8 mouse cellular contexts compared by ENCODE assay signal in genomic region chr5:115271931-115272811, GRCm38 (mm10). TPM values are rescaled to one million over a fixed set of nuclear protein-coding genes. Genes with fewer than 3 reads are reported as not detected.
A peak's percentile ranks its signal among the peaks of the same experiment; 100 is the strongest.
DNase-seq lines count a peak whose midpoint lies in the region; ATAC-seq and TF ChIP-seq lines count a peak whose summit lies in the region.

No protein-coding gene starts in this region.

- WGBS in liver, embryonic 13.5 days (ENCODE audit: insufficient replicate concordance) = under 1% methylated on average over 64 of the region's 77 CpGs
- WGBS in stomach, embryonic 14.5 days = under 1% methylated on average over 73 of the region's 77 CpGs

- TF ChIP-seq POLR2A in brain, embryonic 14.5 days (IDR thresholded peaks at IDR 0.05; ENCODE audit: borderline replicate concordance, extremely low read depth, insufficient read depth, insufficient read length, poor library complexity, severe bottlenecking) = no peak; the same call in 1 of the 2 replicates
- peak; percentile 21 for TF ChIP-seq POLR2A in myocyte (IDR thresholded peaks at IDR 0.05; ENCODE audit: insufficient read length, low read depth)

- H3ac ChIP-seq in myocyte (ENCODE audit: control insufficient read depth, insufficient read length) = peak overlapping the region; percentile 90

- no peaks in the 10 kb centered on the region for H3K27me3 ChIP-seq in liver, embryonic 13.5 days
- H3K27me3 ChIP-seq in myocyte (ENCODE audit: control insufficient read depth, insufficient read depth, insufficient read length) = no peaks in the 10 kb centered on the region
- no peaks in the 10 kb centered on the region for H3K27me3 ChIP-seq in stomach, embryonic 14.5 days (ENCODE audit: control insufficient read depth, insufficient read depth, low read length)

- peak overlapping the region; percentile 100 for H3K27ac ChIP-seq in liver, embryonic 13.5 days
- H3K27ac ChIP-seq in stomach, embryonic 14.5 days (ENCODE audit: low read length) = peak overlapping the region; percentile 78

- ATAC-seq in liver, embryonic 13.5 days (ENCODE audit: low read depth) = peak; percentile 55
- no peak; the same call in 1 of the 2 replicates for ATAC-seq in stomach, embryonic 14.5 days (ENCODE audit: insufficient number of reproducible peaks, insufficient read depth, low FRiP score, low read depth)

- H3K36me3 ChIP-seq in liver, embryonic 13.5 days = peaks cover 31% of the 10 kb centered on the region
- H3K36me3 ChIP-seq in myocyte (ENCODE audit: control insufficient read depth, insufficient read depth) = no peaks in the 10 kb centered on the region
- no peaks in the 10 kb centered on the region; the same call in 1 of the 2 replicates for H3K36me3 ChIP-seq in stomach, embryonic 14.5 days (ENCODE audit: control insufficient read depth, insufficient read depth, low read length)

- peak overlapping the region; percentile 70 for H3K4me2 ChIP-seq in liver, embryonic 13.5 days
- peak overlapping the region; percentile 98 for H3K4me2 ChIP-seq in myocyte (ENCODE audit: low read depth)
- H3K4me2 ChIP-seq in stomach, embryonic 14.5 days (replicated peaks; ENCODE audit: low read depth, low read length) = peak overlapping the region; percentile 88

- peak; percentile 38 to 50 for DNase-seq in left cerebral cortex, adult 18-20 months (ENCODE audit: low spot score in 2 of 2)
- no peak for DNase-seq in left cerebral cortex, adult 11 months (ENCODE audit: low spot score)
- DNase-seq in brain, embryonic 14.5 days (ENCODE audit: low read depth) = peak; percentile 60
- DNase-seq in frontal cortex, postnatal 36 days (ENCODE audit: low spot score in 2 of 2) = peak; percentile 23 to 31
- DNase-seq in induced T-regulatory cell, adult 2 months (ENCODE audit: low read depth) = peak; percentile 60
- peak; percentile 40 for DNase-seq in liver, embryonic 13.5 days

- TF ChIP-seq CTCF in brain, embryonic 14.5 days (IDR thresholded peaks at IDR 0.05; ENCODE audit: borderline replicate concordance, extremely low read depth, insufficient read depth, insufficient read length) = no peak

- H3K4me1 ChIP-seq in liver, embryonic 13.5 days (replicated peaks) = peaks cover 68% of the 10 kb centered on the region
- peaks cover 31% of the 10 kb centered on the region for H3K4me1 ChIP-seq in stomach, embryonic 14.5 days (ENCODE audit: control insufficient read depth, insufficient read depth, low read length)

- peaks cover 52% of the 10 kb centered on the region for H3K79me2 ChIP-seq in myocyte (ENCODE audit: control insufficient read depth, insufficient read depth)

- H3K9ac ChIP-seq in liver, embryonic 13.5 days = peak overlapping the region; percentile 99
- peak overlapping the region; percentile 95 for H3K9ac ChIP-seq in stomach, embryonic 14.5 days (replicated peaks; ENCODE audit: low read depth, low read length)

- no peaks in the 10 kb centered on the region for H3K9me3 ChIP-seq in liver, embryonic 13.5 days (replicated peaks)
- H3K9me3 ChIP-seq in stomach, embryonic 14.5 days (ENCODE audit: control insufficient read depth, low read depth, low read length) = no peaks in the 10 kb centered on the region

- H3K4me3 ChIP-seq in liver, embryonic 13.5 days (replicated peaks) = peak overlapping the region; percentile 98
- peak overlapping the region; percentile 84 for H3K4me3 ChIP-seq in myocyte
- peak overlapping the region; percentile 100 for H3K4me3 ChIP-seq in stomach, embryonic 14.5 days (ENCODE audit: low read depth, low read length)

TF ChIP-seq in myocyte, 11 proteins besides CTCF, POLR2A, EP300 and RAD21:
- no peak for TF ChIP-seq REST (IDR thresholded peaks at IDR 0.05; ENCODE audit: insufficient read depth, insufficient read length)
- TF ChIP-seq MAX (IDR thresholded peaks at IDR 0.05; ENCODE audit: low read depth) = no peak
- TF ChIP-seq MYOD1 (IDR thresholded peaks at IDR 0.05; ENCODE audit: control insufficient read depth in 1 of 3, insufficient read length in 2 of 3, low read depth in 2 of 3) = peak in 1 of 3 experiments; percentile 1
- no peak for TF ChIP-seq SRF (IDR thresholded peaks at IDR 0.05; ENCODE audit: control insufficient read depth, insufficient read length, low read depth)
- no peak for TF ChIP-seq E2F4 (IDR thresholded peaks at IDR 0.05; ENCODE audit: insufficient read depth)
- TF ChIP-seq TCF3 (IDR thresholded peaks at IDR 0.05; ENCODE audit: insufficient read length, low read depth) = no peak
- no peak for TF ChIP-seq TCF12 (IDR thresholded peaks at IDR 0.05; ENCODE audit: insufficient read depth, poor library complexity, severe bottlenecking)
TF ChIP-seq in myocyte: peak in this region for 1.

RNA-seq across cellular contexts. Expression of gene Rnf10, which starts 0.5 kb away (rescaled TPM):
- total RNA-seq in left cerebral cortex, adult 18-20 months (2021) = 100 to 1,000 TPM; 247 to 256 TPM
- 200 and 220 TPM in 2 replicates for polyA plus RNA-seq in brain, embryonic 14.5 days (2012; rRNA removed)
- polyA plus RNA-seq in liver, embryonic 13.5 days (2015; fragmentation: Nextera tagmentation; extraction: Ambion mirVana) = 122 and 126 TPM in 2 replicates
- 220 TPM for polyA plus RNA-seq in myocyte (2012; fragmentation: generic; extraction: Trizol)
- polyA plus RNA-seq in stomach, embryonic 14.5 days (2014; fragmentation: Nextera tagmentation; extraction: Ambion mirVana) = 62.6 and 66.5 TPM in 2 replicates

RNA-seq across cellular contexts. Expression of gene Coq5, which starts 7.3 kb away (rescaled TPM):
- total RNA-seq in left cerebral cortex, adult 18-20 months (2021) = 10 to 100 TPM; 42.1 to 43.2 TPM
- polyA plus RNA-seq in brain, embryonic 14.5 days (2012; rRNA removed) = 15.7 and 20.5 TPM in 2 replicates
- polyA plus RNA-seq in liver, embryonic 13.5 days (2015; fragmentation: Nextera tagmentation; extraction: Ambion mirVana) = 38.1 and 42.0 TPM in 2 replicates
- polyA plus RNA-seq in myocyte (2012; fragmentation: generic; extraction: Trizol) = 43.7 TPM
- 40.0 and 45.4 TPM in 2 replicates for polyA plus RNA-seq in stomach, embryonic 14.5 days (2014; fragmentation: Nextera tagmentation; extraction: Ambion mirVana)

RNA-seq across cellular contexts. Expression of gene Dynll1, which starts 28.6 kb away (rescaled TPM):
- total RNA-seq in left cerebral cortex, adult 18-20 months (2021) = 100 to 1,000 TPM; 631 to 705 TPM
- polyA plus RNA-seq in brain, embryonic 14.5 days (2012; rRNA removed) = 602 and 608 TPM in 2 replicates
- 744 and 768 TPM in 2 replicates for polyA plus RNA-seq in liver, embryonic 13.5 days (2015; fragmentation: Nextera tagmentation; extraction: Ambion mirVana)
- 585 TPM for polyA plus RNA-seq in myocyte (2012; fragmentation: generic; extraction: Trizol)
- polyA plus RNA-seq in stomach, embryonic 14.5 days (2014; fragmentation: Nextera tagmentation; extraction: Ambion mirVana) = 1,629 and 1,647 TPM in 2 replicates

RNA-seq across cellular contexts. Expression of gene Pop5, which starts 36.5 kb away (rescaled TPM):
- 100 to 1,000 TPM in 1 of 2 experiments, 10 to 100 TPM in 1; 95.9 to 111 TPM for total RNA-seq in left cerebral cortex, adult 18-20 months (2021)
- polyA plus RNA-seq in brain, embryonic 14.5 days (2012; rRNA removed) = 57.0 and 82.5 TPM in 2 replicates
- polyA plus RNA-seq in liver, embryonic 13.5 days (2015; fragmentation: Nextera tagmentation; extraction: Ambion mirVana) = 120 and 127 TPM in 2 replicates
- 82.3 TPM for polyA plus RNA-seq in myocyte (2012; fragmentation: generic; extraction: Trizol)
- 93.1 and 97.7 TPM in 2 replicates for polyA plus RNA-seq in stomach, embryonic 14.5 days (2014; fragmentation: Nextera tagmentation; extraction: Ambion mirVana)

RNA-seq across cellular contexts. Expression of gene Srsf9, which starts 54.8 kb away (rescaled TPM):
- 10 to 100 TPM; 62.9 to 72.1 TPM for total RNA-seq in left cerebral cortex, adult 18-20 months (2021)
- 91.9 and 105 TPM in 2 replicates for polyA plus RNA-seq in brain, embryonic 14.5 days (2012; rRNA removed)
- 130 and 143 TPM in 2 replicates for polyA plus RNA-seq in liver, embryonic 13.5 days (2015; fragmentation: Nextera tagmentation; extraction: Ambion mirVana)
- 52.0 TPM for polyA plus RNA-seq in myocyte (2012; fragmentation: generic; extraction: Trizol)
- 218 and 229 TPM in 2 replicates for polyA plus RNA-seq in stomach, embryonic 14.5 days (2014; fragmentation: Nextera tagmentation; extraction: Ambion mirVana)
